Mouse (Mus musculus) CH12.LX (cell line): ENCODE measurements around the gene Ptgis.

Experiments
- CHD2 ChIP-seq: IDR thresholded peaks from 2 replicates; pipeline ENCODE4 v1.6.1; 2011; ENCODE audit warnings: low read length, improper control_type of control experiment
- CTCF ChIP-seq, 2 experiments: IDR thresholded peaks in 1 of 2; conservative IDR thresholded peaks in 1 of 2; 2 replicates each; pipeline ENCODE4 v1.5.1; 2011 to 2012; ENCODE audit warnings: low read depth in 2 of 2, low read length in 2 of 2, improper control_type of control experiment in 1 of 2, inconsistent platforms in 1 of 2, mild to moderate bottlenecking in 1 of 2, moderate library complexity in 1 of 2
- E2F4 ChIP-seq: IDR thresholded peaks from 2 replicates; pipeline ENCODE4 v1.6.1; 2011; ENCODE audit warnings: low read depth, low read length, improper control_type of control experiment; ENCODE audit not compliant: insufficient replicate concordance
- EP300 ChIP-seq: IDR thresholded peaks from 2 replicates; pipeline ENCODE4 v1.6.1; 2011; ENCODE audit warnings: low read length, improper control_type of control experiment
- ETS1 ChIP-seq: conservative IDR thresholded peaks from 2 replicates; pipeline ENCODE4 v1.6.1; 2012; ENCODE audit warnings: low read depth, mild to moderate bottlenecking, inconsistent platforms, low read length, improper control_type of control experiment, moderate library complexity
- MAFK ChIP-seq: IDR thresholded peaks from 2 replicates; pipeline ENCODE4 v1.6.1; 2011; ENCODE audit warnings: low read length, improper control_type of control experiment; ENCODE audit not compliant: insufficient replicate concordance
- MAX ChIP-seq: IDR thresholded peaks from 2 replicates; pipeline ENCODE4 v1.6.1; 2011; ENCODE audit warnings: low read length, improper control_type of control experiment
- MAZ ChIP-seq: IDR thresholded peaks from 2 replicates; pipeline ENCODE4 v1.6.1; 2012; ENCODE audit warnings: low read depth, mild to moderate bottlenecking, inconsistent platforms, low read length, improper control_type of control experiment, moderate library complexity
- MYC ChIP-seq: IDR thresholded peaks from 2 replicates; pipeline ENCODE4 v1.6.1; 2011; ENCODE audit warnings: low read depth, mild to moderate bottlenecking, improper control_type of control experiment, low read length
- NRF1 ChIP-seq: IDR thresholded peaks from 2 replicates; pipeline ENCODE4 v1.6.1; 2014; ENCODE audit warnings: low read depth, mild to moderate bottlenecking, inconsistent platforms, low read length, improper control_type of control experiment, moderate library complexity
- POLR2A ChIP-seq: IDR thresholded peaks from 2 replicates; pipeline ENCODE4 v1.6.1; 2011; ENCODE audit warnings: low read depth, mild to moderate bottlenecking, improper control_type of control experiment, low read length
- TCF12 ChIP-seq: IDR thresholded peaks from 2 replicates; pipeline ENCODE4 v1.6.1; 2014; ENCODE audit warnings: low read depth, mild to moderate bottlenecking, inconsistent platforms, low read length, improper control_type of control experiment
- ZKSCAN1 ChIP-seq: IDR thresholded peaks from 2 replicates; pipeline ENCODE4 v1.6.1; 2012; ENCODE audit warnings: low read depth, inconsistent platforms, low read length, improper control_type of control experiment, borderline replicate concordance
- ZMIZ1 ChIP-seq: IDR thresholded peaks from 2 replicates; pipeline ENCODE4 v1.6.1; 2012; ENCODE audit warnings: low read depth, mild to moderate bottlenecking, inconsistent platforms, low read length, improper control_type of control experiment

DNA sequence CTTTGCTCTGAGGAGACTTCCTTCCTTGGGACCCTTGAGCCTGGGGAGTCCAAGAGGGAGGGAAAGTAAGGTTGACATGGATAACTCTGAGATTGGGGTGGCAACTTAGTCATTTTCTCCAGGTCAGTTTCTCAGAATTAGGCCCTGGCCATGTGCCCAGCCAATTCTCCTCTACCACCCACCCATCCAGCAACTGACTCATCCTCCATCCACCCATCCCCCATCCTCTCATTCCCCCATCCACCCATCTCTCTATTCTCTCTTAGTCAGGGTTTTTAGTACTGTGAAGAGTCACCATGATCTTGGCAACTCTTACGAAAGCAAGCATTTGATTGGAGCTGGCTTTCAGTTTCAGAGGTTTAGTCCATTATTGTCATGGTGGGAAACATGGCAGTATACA, 28.3 kb upstream of the Ptgis start:
- TF ChIP-seq ZMIZ1: no peak
- TF ChIP-seq CTCF (conservative IDR thresholded peaks at IDR 0.05 in 1 of 2, IDR thresholded peaks at IDR 0.05 in 1 of 2; ENCODE audit: low read depth in 2 of 2, low read length in 2 of 2): no peak
- no peak for TF ChIP-seq ZKSCAN1
- no peak for TF ChIP-seq ETS1
- no peak for TF ChIP-seq CHD2
- no peak for TF ChIP-seq EP300
- no peak for TF ChIP-seq E2F4
- no peak for TF ChIP-seq MAFK
- TF ChIP-seq POLR2A: no peak
- TF ChIP-seq MAX: no peak
- no peak for TF ChIP-seq TCF12
- TF ChIP-seq MAZ: no peak
- no peak for TF ChIP-seq NRF1
- no peak for TF ChIP-seq MYC
